Mouse (Mus musculus) midbrain, embryonic 15.5 days (tissue): ENCODE measurements around the gene Fam47c. TPM values are rescaled to one million over a fixed set of nuclear protein-coding genes. Genes with fewer than 3 reads are reported as not detected.

ENCODE experiments used
- ATAC-seq: fragments of 200-750 bp; cut with Nextera tagmentation; replicated peaks from 2 replicates; pipeline ENCODE4 v1.8.0; 2017; ENCODE audit warnings: moderate TSS enrichment
- H3K27ac ChIP-seq: fragments of 300-500 bp; sonication (generic); 2 replicates; pipeline ENCODE4 v1.5.1; 2015; ENCODE audit warnings: mild to moderate bottlenecking, inconsistent platforms
- H3K27me3 ChIP-seq: fragments of 300-500 bp; sonication (generic); replicated peaks from 2 replicates; pipeline ENCODE4 v1.6.1; 2015; ENCODE audit warnings: inconsistent platforms
- H3K36me3 ChIP-seq: fragments of 300-500 bp; sonication (generic); replicated peaks from 2 replicates; pipeline ENCODE4 v1.6.1; 2015; ENCODE audit warnings: inconsistent platforms
- H3K4me1 ChIP-seq: fragments of 300-500 bp; sonication (generic); 2 replicates; pipeline ENCODE4 v1.6.1; 2015; ENCODE audit warnings: inconsistent platforms
- H3K4me2 ChIP-seq: fragments of 300-500 bp; sonication (generic); 2 replicates; pipeline ENCODE4 v1.6.1; 2015; ENCODE audit warnings: inconsistent platforms, mild to moderate bottlenecking, moderate library complexity
- H3K4me3 ChIP-seq: fragments of 300-500 bp; sonication (generic); 2 replicates; pipeline ENCODE4 v1.5.1; 2015; ENCODE audit warnings: mild to moderate bottlenecking, inconsistent platforms
- H3K9ac ChIP-seq: fragments of 300-500 bp; sonication (generic); 2 replicates; pipeline ENCODE4 v1.6.1; 2015; ENCODE audit warnings: mild to moderate bottlenecking, inconsistent platforms
- H3K9me3 ChIP-seq: fragments of 300-500 bp; sonication (generic); 2 replicates; pipeline ENCODE4 v1.6.1; 2016; ENCODE audit warnings: inconsistent platforms
- WGBS: fragments of 180-500 bp; shearing (Covaris S2); methylation state at CpG from one replicate; pipeline ENCODE4 v1.1.7; 2015; ENCODE audit warnings: mixed read lengths; 5-methylcytosine and 5-hydroxymethylcytosine counted together
- polyA plus RNA-seq: library from polyadenylated mRNA; unstranded; fragments of >200 nt; fragmentation: Nextera tagmentation; extraction: Ambion mirVana; gene quantifications from 2 replicates; pipeline ENCODE4 v1.2.1, GENCODE M21; 2015

The Fam47c gene
- polyA plus RNA-seq, result not detected in 2 replicates

DNA sequence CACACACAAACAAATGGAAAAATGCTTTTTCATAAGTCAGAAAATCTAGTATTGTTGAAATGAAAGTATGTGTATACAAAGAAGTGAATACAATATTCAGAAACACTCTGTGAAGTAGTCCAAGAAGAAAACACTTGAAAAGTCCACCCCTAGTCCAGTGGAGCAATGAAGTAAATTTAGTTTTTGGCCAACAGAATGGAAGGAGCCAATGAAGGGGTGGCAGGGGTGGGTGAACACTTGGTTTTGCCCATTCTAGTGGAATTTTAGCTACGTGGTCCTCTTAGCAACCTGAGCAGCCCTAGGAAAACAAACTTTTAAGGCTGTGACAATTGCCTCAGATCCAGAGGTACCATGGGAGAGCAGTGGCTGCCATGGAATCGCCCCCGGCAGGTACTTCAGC is at the start of gene Fam47c:
Gene Fam47c (plus strand): TSS at position 301 of the 400 bp plus-strand sequence.
- no peak within 1 kb of the TSS for H3K9ac ChIP-seq
- H3K27me3 ChIP-seq, result no peaks in the 10 kb centered on the region
- no peaks in the 10 kb centered on the region for H3K4me1 ChIP-seq
- no peak within 1 kb of the TSS for H3K27ac ChIP-seq
- 90% methylated on average over 3 of the region's 3 CpGs for WGBS
- no peaks in the 10 kb centered on the region for H3K9me3 ChIP-seq
- no peaks in the 10 kb centered on the region for H3K36me3 ChIP-seq
- H3K4me3 ChIP-seq, result no peak within 1 kb of the TSS
- no peak for ATAC-seq
- H3K4me2 ChIP-seq, result no peak within 1 kb of the TSS

DNA sequence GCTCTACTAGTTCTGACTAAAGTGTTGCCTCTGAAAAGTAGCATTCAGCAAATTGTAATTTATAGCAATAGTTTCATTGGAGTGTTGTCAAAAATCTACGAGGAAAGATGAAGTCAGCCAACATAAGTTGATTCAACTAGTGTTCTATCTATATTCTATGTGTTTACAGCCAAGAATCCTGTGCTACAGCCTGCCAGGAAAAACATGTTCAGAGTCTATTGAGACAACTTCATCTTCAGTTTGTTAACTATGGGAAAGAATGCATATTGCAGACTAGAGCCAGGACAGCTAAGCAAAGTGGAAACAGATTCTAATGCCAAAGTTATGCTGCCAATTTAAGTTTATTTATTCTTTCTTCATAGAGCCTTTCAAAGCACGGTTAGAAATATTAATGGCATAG is 31.8 kb downstream of the Fam47c start:
- 68% methylated on average over 2 of the region's 2 CpGs for WGBS
- no peaks in the 10 kb centered on the region for H3K27me3 ChIP-seq
- H3K4me3 ChIP-seq, result no peak overlapping the region
- H3K4me1 ChIP-seq, result no peaks in the 10 kb centered on the region
- no peaks in the 10 kb centered on the region for H3K36me3 ChIP-seq
- H3K27ac ChIP-seq, result no peak overlapping the region
- H3K4me2 ChIP-seq, result no peak overlapping the region
- no peak for ATAC-seq
- H3K9ac ChIP-seq, result no peak overlapping the region
- H3K9me3 ChIP-seq, result no peaks in the 10 kb centered on the region

DNA sequence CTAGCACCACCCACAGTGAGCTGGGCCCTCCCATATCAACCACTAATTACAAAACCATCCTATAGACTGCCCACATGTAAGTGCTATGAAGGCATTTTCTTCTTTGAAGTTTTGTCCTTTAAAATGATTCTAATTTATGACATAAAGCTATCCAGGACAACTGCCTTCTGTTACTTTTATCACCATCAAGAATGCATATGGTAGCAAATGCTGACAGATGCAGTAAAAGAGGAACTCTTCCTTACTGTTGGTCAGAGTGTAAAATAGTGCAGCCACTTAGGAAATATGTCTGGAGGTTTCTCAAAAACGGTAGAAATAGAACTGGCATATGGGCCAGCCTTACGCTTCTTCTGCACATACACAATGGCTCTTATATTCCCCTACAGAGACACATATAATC is 39.5 kb downstream of the Fam47c start:
- ATAC-seq, result no peak
- Histone ChIP-seq H3K36me3 (no peaks in the 10 kb centered on the region), H3K9me3 (no peaks in the 10 kb centered on the region), H3K27me3 (no peaks in the 10 kb centered on the region), H3K4me3 (no peak overlapping the region), H3K4me1 (no peaks in the 10 kb centered on the region), H3K9ac (no peak overlapping the region), H3K27ac (no peak overlapping the region), H3K4me2 (no peak overlapping the region)
- WGBS, result 85% methylated on average over 2 of the region's 2 CpGs

Other genes starting within 250 kb of the Fam47c start
- gene Prrg1, start 153.9 kb upstream of the Fam47c start, polyA plus RNA-seq, result 5.0 TPM in 2 replicates